Mouse (Mus musculus): ENCODE measurements around the gene Fabp6. TPM values are rescaled to one million over a fixed set of nuclear protein-coding genes. Genes with fewer than 3 reads are reported as not detected.

The Fabp6 gene
- polyA plus RNA-seq, 1 experiment from 2014 or later: not detected

- WGBS: 82% methylated on average over 9 of the region's 9 CpGs
- H3K27me3 ChIP-seq (ENCODE audit: control insufficient read depth, insufficient read depth, low read length): no peaks in the 10 kb centered on the region
- no peak overlapping the region for H3K4me2 ChIP-seq (ENCODE audit: low read depth, severe bottlenecking)
- H3K27ac ChIP-seq (replicated peaks; ENCODE audit: low read depth, low read length): no peak overlapping the region
- no peak overlapping the region for H3K4me3 ChIP-seq (ENCODE audit: low read depth, low read length)
- H3K36me3 ChIP-seq (ENCODE audit: control insufficient read depth, insufficient read depth, low read length): no peaks in the 10 kb centered on the region
- no peak for ATAC-seq (ENCODE audit: insufficient number of reproducible peaks, low FRiP score, low TSS enrichment, low read depth)
- no peak overlapping the region for H3K9ac ChIP-seq (ENCODE audit: low read length)
- no peak for DNase-seq (ENCODE audit: low spot score)
- no peaks in the 10 kb centered on the region for H3K9me3 ChIP-seq (ENCODE audit: control insufficient read depth, low read length)
- H3K4me1 ChIP-seq (ENCODE audit: control insufficient read depth, insufficient read depth, low read length): peaks cover 7% of the 10 kb centered on the region
Measured at GRCm38 (mm10) chr11:43631645-43632044, 30.3 kb upstream of the Fabp6 start.

GRCm38 (mm10) chr11:43626927-43627645 lies 25.7 kb upstream of the Fabp6 start:
- Histone ChIP-seq H3K4me2 (ENCODE audit: low read depth, severe bottlenecking) (peak overlapping the region; percentile 36), H3K9ac (ENCODE audit: low read length) (no peak overlapping the region), H3K4me1 (ENCODE audit: control insufficient read depth, insufficient read depth, low read length) (peaks cover 11% of the 10 kb centered on the region), H3K9me3 (ENCODE audit: control insufficient read depth, low read length) (no peaks in the 10 kb centered on the region), H3K4me3 (ENCODE audit: low read depth, low read length) (no peak overlapping the region), H3K27me3 (ENCODE audit: control insufficient read depth, insufficient read depth, low read length) (no peaks in the 10 kb centered on the region), H3K36me3 (ENCODE audit: control insufficient read depth, insufficient read depth, low read length) (no peaks in the 10 kb centered on the region), H3K27ac (replicated peaks; ENCODE audit: low read depth, low read length) (no peak overlapping the region)
- ATAC-seq (ENCODE audit: insufficient number of reproducible peaks, low FRiP score, low TSS enrichment, low read depth) (no peak), DNase-seq (ENCODE audit: low spot score) (no peak)
- WGBS: 30% methylated on average over 18 of the region's 18 CpGs

GRCm38 (mm10) chr11:43626300-43626926 lies 25.1 kb upstream of the Fabp6 start:
- WGBS: 11% methylated on average over 12 of the region's 12 CpGs
- DNase-seq (ENCODE audit: low spot score) (peak; percentile 54), ATAC-seq (ENCODE audit: insufficient number of reproducible peaks, low FRiP score, low TSS enrichment, low read depth) (no peak)

GRCm38 (mm10) chr11:43624341-43624740 lies 23.0 kb upstream of the Fabp6 start:
- no peak overlapping the region for H3K4me2 ChIP-seq (ENCODE audit: low read depth, severe bottlenecking)
- H3K36me3 ChIP-seq (ENCODE audit: control insufficient read depth, insufficient read depth, low read length): no peaks in the 10 kb centered on the region
- no peaks in the 10 kb centered on the region for H3K9me3 ChIP-seq (ENCODE audit: control insufficient read depth, low read length)
- H3K9ac ChIP-seq (ENCODE audit: low read length): no peak overlapping the region
- DNase-seq (ENCODE audit: low spot score) (no peak), ATAC-seq (ENCODE audit: insufficient number of reproducible peaks, low FRiP score, low TSS enrichment, low read depth) (no peak)
- H3K4me1 ChIP-seq (ENCODE audit: control insufficient read depth, insufficient read depth, low read length): peaks cover 11% of the 10 kb centered on the region
- no peaks in the 10 kb centered on the region for H3K27me3 ChIP-seq (ENCODE audit: control insufficient read depth, insufficient read depth, low read length)
- H3K4me3 ChIP-seq (ENCODE audit: low read depth, low read length): no peak overlapping the region
- no peak overlapping the region for H3K27ac ChIP-seq (replicated peaks; ENCODE audit: low read depth, low read length)
- WGBS: 86% methylated on average over 1 of the region's 1 CpGs

More at GRCm38 (mm10) chr11:43626300-43626926, 25.1 kb upstream of the Fabp6 start:
- Histone ChIP-seq H3K27ac (replicated peaks; ENCODE audit: low read depth, low read length) (no peak overlapping the region), H3K9ac (ENCODE audit: low read length) (peak overlapping the region; percentile 18; the same call in 1 of the 2 replicates), H3K27me3 (ENCODE audit: control insufficient read depth, insufficient read depth, low read length) (no peaks in the 10 kb centered on the region), H3K4me1 (ENCODE audit: control insufficient read depth, insufficient read depth, low read length) (peaks cover 11% of the 10 kb centered on the region), H3K36me3 (ENCODE audit: control insufficient read depth, insufficient read depth, low read length) (no peaks in the 10 kb centered on the region), H3K4me3 (ENCODE audit: low read depth, low read length) (no peak overlapping the region), H3K9me3 (ENCODE audit: control insufficient read depth, low read length) (no peaks in the 10 kb centered on the region), H3K4me2 (ENCODE audit: low read depth, severe bottlenecking) (peak overlapping the region; percentile 36)

GRCm38 (mm10) chr11:43621769-43622168 lies 20.4 kb upstream of the Fabp6 start:
- H3K27me3 ChIP-seq (ENCODE audit: control insufficient read depth, insufficient read depth, low read length): no peaks in the 10 kb centered on the region
- no peaks in the 10 kb centered on the region for H3K36me3 ChIP-seq (ENCODE audit: control insufficient read depth, insufficient read depth, low read length)
- H3K27ac ChIP-seq (replicated peaks; ENCODE audit: low read depth, low read length): no peak overlapping the region
- H3K4me3 ChIP-seq (ENCODE audit: low read depth, low read length): no peak overlapping the region
- DNase-seq (ENCODE audit: low spot score): no peak
- H3K4me2 ChIP-seq (ENCODE audit: low read depth, severe bottlenecking): no peak overlapping the region
- 88% methylated on average over 5 of the region's 5 CpGs for WGBS
- H3K9ac ChIP-seq (ENCODE audit: low read length): no peak overlapping the region
- no peaks in the 10 kb centered on the region for H3K9me3 ChIP-seq (ENCODE audit: control insufficient read depth, low read length)
- no peak for ATAC-seq (ENCODE audit: insufficient number of reproducible peaks, low FRiP score, low TSS enrichment, low read depth)
- peaks cover 9% of the 10 kb centered on the region for H3K4me1 ChIP-seq (ENCODE audit: control insufficient read depth, insufficient read depth, low read length)

GRCm38 (mm10) chr11:43618403-43618802 lies 17.1 kb upstream of the Fabp6 start:
- Histone ChIP-seq H3K4me1 (ENCODE audit: control insufficient read depth, insufficient read depth, low read length) (no peaks in the 10 kb centered on the region), H3K27ac (replicated peaks; ENCODE audit: low read depth, low read length) (no peak overlapping the region), H3K27me3 (ENCODE audit: control insufficient read depth, insufficient read depth, low read length) (no peaks in the 10 kb centered on the region), H3K4me2 (ENCODE audit: low read depth, severe bottlenecking) (no peak overlapping the region), H3K9me3 (ENCODE audit: control insufficient read depth, low read length) (no peaks in the 10 kb centered on the region), H3K9ac (ENCODE audit: low read length) (no peak overlapping the region), H3K36me3 (ENCODE audit: control insufficient read depth, insufficient read depth, low read length) (no peaks in the 10 kb centered on the region), H3K4me3 (ENCODE audit: low read depth, low read length) (no peak overlapping the region)
- DNase-seq (ENCODE audit: low spot score) (no peak), ATAC-seq (ENCODE audit: insufficient number of reproducible peaks, low FRiP score, low TSS enrichment, low read depth) (no peak)
- 75% methylated on average over 7 of the region's 7 CpGs for WGBS

- 82% methylated on average over 5 of the region's 5 CpGs for WGBS
- ATAC-seq (ENCODE audit: insufficient number of reproducible peaks, low FRiP score, low TSS enrichment, low read depth) (no peak), DNase-seq (ENCODE audit: low spot score) (no peak)
- H3K36me3 ChIP-seq (ENCODE audit: control insufficient read depth, insufficient read depth, low read length): no peaks in the 10 kb centered on the region
- H3K4me1 ChIP-seq (ENCODE audit: control insufficient read depth, insufficient read depth, low read length): no peaks in the 10 kb centered on the region
- H3K27me3 ChIP-seq (ENCODE audit: control insufficient read depth, insufficient read depth, low read length): no peaks in the 10 kb centered on the region
- H3K4me2 ChIP-seq (ENCODE audit: low read depth, severe bottlenecking): no peak overlapping the region
- H3K9ac ChIP-seq (ENCODE audit: low read length): no peak overlapping the region
- no peak overlapping the region for H3K27ac ChIP-seq (replicated peaks; ENCODE audit: low read depth, low read length)
- H3K4me3 ChIP-seq (ENCODE audit: low read depth, low read length): no peak overlapping the region
- H3K9me3 ChIP-seq (ENCODE audit: control insufficient read depth, low read length): no peaks in the 10 kb centered on the region
Measured at GRCm38 (mm10) chr11:43617924-43618323, 16.6 kb upstream of the Fabp6 start.

GRCm38 (mm10) chr11:43612834-43613488 lies 11.6 kb upstream of the Fabp6 start:
- DNase-seq (ENCODE audit: low spot score): peak; percentile 95
- Histone ChIP-seq H3K4me2 (ENCODE audit: low read depth, severe bottlenecking) (no peak overlapping the region), H3K27ac (replicated peaks; ENCODE audit: low read depth, low read length) (no peak overlapping the region), H3K9ac (ENCODE audit: low read length) (peak overlapping the region; percentile 31), H3K4me1 (ENCODE audit: control insufficient read depth, insufficient read depth, low read length) (no peaks in the 10 kb centered on the region), H3K9me3 (ENCODE audit: control insufficient read depth, low read length) (no peaks in the 10 kb centered on the region), H3K4me3 (ENCODE audit: low read depth, low read length) (no peak overlapping the region), H3K36me3 (ENCODE audit: control insufficient read depth, insufficient read depth, low read length) (no peaks in the 10 kb centered on the region), H3K27me3 (ENCODE audit: control insufficient read depth, insufficient read depth, low read length) (no peaks in the 10 kb centered on the region)
- WGBS: 32% methylated on average over 12 of the region's 12 CpGs
- ATAC-seq (ENCODE audit: insufficient number of reproducible peaks, low FRiP score, low TSS enrichment, low read depth): peak; percentile 82; the same call in 1 of the 2 replicates

Data from limb, embryonic 11.5 days (tissue).